Mouse (Mus musculus) lung, postnatal 0 days (tissue): Measurements from ENCODE around the gene Gmcl1. TPM values are rescaled to one million over a fixed set of nuclear protein-coding genes. Genes with fewer than 3 reads are reported as not detected.

Source experiments
- ATAC-seq: fragments of 200-750 bp; cut with Nextera tagmentation; 2 replicates; pipeline ENCODE4 v1.8.0; 2017; ENCODE audit warnings: moderate library complexity
- DNase-seq: peaks from one replicate; pipeline ENCODE4 v3.0.0-alpha.2; 2016; ENCODE audit warnings: low spot score
- H3K27ac ChIP-seq: fragments of 300-500 bp; sonication (generic); 2 replicates; pipeline ENCODE4 v1.5.1; 2014; ENCODE audit warnings: antibody characterized with exemption, mild to moderate bottlenecking, low read length, mixed read lengths
- H3K27me3 ChIP-seq: fragments of 300-500 bp; sonication (generic); replicated peaks from 2 replicates; pipeline ENCODE4 v1.6.1; 2014; ENCODE audit warnings: low read length, mixed read lengths; ENCODE audit not compliant: insufficient read depth
- H3K36me3 ChIP-seq: fragments of 300-500 bp; sonication (generic); 2 replicates; pipeline ENCODE4 v1.6.1; 2014; ENCODE audit warnings: low read length, mixed read lengths; ENCODE audit not compliant: insufficient read depth
- H3K4me1 ChIP-seq: fragments of 300-500 bp; sonication (generic); 2 replicates; pipeline ENCODE4 v1.6.1; 2014; ENCODE audit warnings: antibody characterized with exemption, low read depth, low read length, mixed read lengths; ENCODE audit not compliant: insufficient read depth
- H3K4me2 ChIP-seq: fragments of 300-500 bp; sonication (generic); replicated peaks from 2 replicates; pipeline ENCODE4 v1.6.1; 2014; ENCODE audit warnings: low read depth, mild to moderate bottlenecking, low read length, moderate library complexity, mixed read lengths
- H3K4me3 ChIP-seq: fragments of 300-500 bp; sonication (generic); 2 replicates; pipeline ENCODE4 v1.5.1; 2014; ENCODE audit warnings: low read depth, low read length
- H3K9ac ChIP-seq: fragments of 300-500 bp; sonication (generic); replicated peaks from 2 replicates; pipeline ENCODE4 v1.6.1; 2014; ENCODE audit warnings: low read depth, mild to moderate bottlenecking
- H3K9me3 ChIP-seq: fragments of 300-500 bp; sonication (generic); 2 replicates; pipeline ENCODE4 v1.6.1; 2016; ENCODE audit warnings: low read length, mixed read lengths
- CTCF ChIP-seq: IDR thresholded peaks from 2 replicates; pipeline ENCODE4 v1.5.1; 2016; ENCODE audit warnings: antibody characterized with exemption, mild to moderate bottlenecking
- EP300 ChIP-seq: IDR thresholded peaks from 2 replicates; pipeline ENCODE4 v1.6.1; 2016; ENCODE audit warnings: antibody characterized with exemption, mild to moderate bottlenecking, control low read depth
- WGBS: fragments of 180-500 bp; shearing (Covaris S2); extraction: QIAGEN DNeasy Blood & Tissue Kit; methylation state at CpG from one replicate; pipeline ENCODE4 v1.1.7; 2014; 5-methylcytosine and 5-hydroxymethylcytosine counted together
- polyA plus RNA-seq: library from polyadenylated mRNA; unstranded; fragments of >200 nt; fragmentation: Nextera tagmentation; extraction: Ambion mirVana; gene quantifications from 2 replicates; pipeline ENCODE4 v1.2.1, GENCODE M21; 2015

The Gmcl1 gene
- polyA plus RNA-seq, 1 experiment from 2014 or later, result 12.2 TPM

GRCm38 (mm10) chr6:86686971-86687370, 46.2 kb downstream of the Gmcl1 start:
- H3K36me3 ChIP-seq, result peaks cover 10% of the 10 kb centered on the region; the same call in 1 of the 2 replicates
- no peak for DNase-seq
- TF ChIP-seq EP300, result no peak
- no peaks in the 10 kb centered on the region for H3K27me3 ChIP-seq
- no peaks in the 10 kb centered on the region for H3K9me3 ChIP-seq
- H3K4me2 ChIP-seq, result no peak overlapping the region
- no peak overlapping the region for H3K4me3 ChIP-seq
- no peak for ATAC-seq
- peaks cover 2% of the 10 kb centered on the region; the same call in 1 of the 2 replicates for H3K4me1 ChIP-seq
- H3K27ac ChIP-seq, result no peak overlapping the region
- WGBS, result 64% methylated on average over 1 of the region's 1 CpGs
- no peak overlapping the region for H3K9ac ChIP-seq

- peak overlapping the region; percentile 86 for H3K4me3 ChIP-seq
- H3K27ac ChIP-seq, result peak overlapping the region; percentile 74
- H3K9ac ChIP-seq, result peak overlapping the region; percentile 88
- H3K4me2 ChIP-seq, result peak overlapping the region; percentile 76
- H3K36me3 ChIP-seq, result peaks cover 24% of the 10 kb centered on the region; the same call in 1 of the 2 replicates
- no peaks in the 10 kb centered on the region for H3K9me3 ChIP-seq
- peaks cover 2% of the 10 kb centered on the region; the same call in 1 of the 2 replicates for H3K4me1 ChIP-seq
- ATAC-seq (no peak), DNase-seq (no peak)
- no peaks in the 10 kb centered on the region for H3K27me3 ChIP-seq
- TF ChIP-seq CTCF (no peak), EP300 (no peak)
- WGBS, result 39% methylated on average over 12 of the region's 12 CpGs
Measured at GRCm38 (mm10) chr6:86684655-86685011, 48.5 kb downstream of the Gmcl1 start.

- WGBS, result 2% methylated on average over 36 of the region's 36 CpGs
- Histone ChIP-seq H3K27ac (peak within 1 kb of the TSS; percentile 74), H3K27me3 (no peaks in the 10 kb centered on the region), H3K9me3 (no peaks in the 10 kb centered on the region), H3K36me3 (peaks cover 24% of the 10 kb centered on the region; the same call in 1 of the 2 replicates), H3K4me2 (peak within 1 kb of the TSS; percentile 76), H3K9ac (peak within 1 kb of the TSS; percentile 88), H3K4me1 (peaks cover 2% of the 10 kb centered on the region; the same call in 1 of the 2 replicates), H3K4me3 (peak within 1 kb of the TSS; percentile 86)
- DNase-seq (peak; percentile 95), ATAC-seq (peak; percentile 95)
- TF ChIP-seq EP300 (peak; percentile 59), CTCF (no peak)
Measured at GRCm38 (mm10) chr6:86683872-86684654, 49.1 kb downstream of the Gmcl1 start, which contains the start of gene Snrnp27. Gene Snrnp27 (minus strand): TSS chr6:86684522.

DNA sequence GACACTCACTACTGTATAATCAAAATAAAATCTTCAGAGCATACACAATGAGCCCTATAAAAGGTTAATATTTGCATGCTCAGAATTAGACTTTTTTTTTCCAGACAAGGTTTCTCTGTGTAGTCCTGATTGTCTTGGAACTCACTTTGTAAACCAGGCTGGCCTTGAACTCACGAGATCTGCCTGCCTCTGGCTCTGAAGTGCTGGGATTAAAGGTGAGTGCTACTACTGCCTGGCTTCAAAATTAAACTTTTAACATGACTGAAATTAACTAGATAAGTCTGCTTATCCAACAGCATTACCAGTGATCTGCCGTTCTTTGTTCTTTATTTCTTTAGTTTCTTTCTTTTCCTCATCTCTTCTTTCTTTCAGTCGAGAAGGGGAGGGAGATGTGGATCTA, 51.9 kb downstream of the Gmcl1 start:
- H3K4me1 ChIP-seq, result peaks cover 2% of the 10 kb centered on the region; the same call in 1 of the 2 replicates
- no peaks in the 10 kb centered on the region for H3K9me3 ChIP-seq
- H3K36me3 ChIP-seq, result peaks cover 36% of the 10 kb centered on the region; the same call in 1 of the 2 replicates
- no peaks in the 10 kb centered on the region for H3K27me3 ChIP-seq
- no peak for DNase-seq
- ATAC-seq, result no peak
- H3K4me3 ChIP-seq, result no peak overlapping the region
- WGBS, result 89% methylated on average over 3 of the region's 3 CpGs
- no peak overlapping the region for H3K9ac ChIP-seq
- no peak overlapping the region for H3K4me2 ChIP-seq
- no peak for TF ChIP-seq CTCF
- TF ChIP-seq EP300, result no peak
- no peak overlapping the region for H3K27ac ChIP-seq

DNA sequence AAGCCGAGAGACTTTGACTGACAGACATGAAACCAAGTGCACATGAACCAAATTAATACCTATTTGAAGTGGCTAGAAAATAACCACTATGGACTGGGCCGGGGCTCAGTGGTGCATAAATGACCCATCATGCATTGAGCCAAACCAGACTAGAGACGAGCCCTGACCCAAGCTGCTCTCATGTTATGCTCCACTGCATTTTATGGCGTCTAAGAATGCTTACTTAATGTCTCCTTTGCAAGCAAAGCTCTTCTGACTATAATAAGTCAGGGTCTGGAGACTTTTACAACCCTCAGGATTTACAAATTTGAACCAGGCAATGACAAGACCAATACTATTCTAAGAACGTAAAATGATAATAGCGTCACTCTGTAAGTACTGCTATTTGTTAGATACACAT, 54.8 kb downstream of the Gmcl1 start:
- Histone ChIP-seq H3K27ac (no peak overlapping the region), H3K9ac (no peak overlapping the region), H3K9me3 (no peaks in the 10 kb centered on the region), H3K36me3 (peaks cover 36% of the 10 kb centered on the region; the same call in 1 of the 2 replicates), H3K27me3 (no peaks in the 10 kb centered on the region), H3K4me1 (no peaks in the 10 kb centered on the region), H3K4me2 (no peak overlapping the region), H3K4me3 (no peak overlapping the region)
- TF ChIP-seq CTCF (no peak), EP300 (no peak)
- 89% methylated on average over 6 of the region's 6 CpGs for WGBS
- DNase-seq (no peak), ATAC-seq (no peak)

- H3K4me1 ChIP-seq, result peaks cover 12% of the 10 kb centered on the region; the same call in 1 of the 2 replicates
- DNase-seq (peak; percentile 95), ATAC-seq (no peak)
- H3K9ac ChIP-seq, result no peak overlapping the region
- H3K36me3 ChIP-seq, result peaks cover 6% of the 10 kb centered on the region; the same call in 1 of the 2 replicates
- WGBS, result 22% methylated on average over 2 of the region's 2 CpGs
- TF ChIP-seq EP300 (no peak), CTCF (peak; percentile 98)
- H3K27ac ChIP-seq, result peak overlapping the region; percentile 34; the same call in 1 of the 2 replicates
- H3K9me3 ChIP-seq, result no peaks in the 10 kb centered on the region
- no peak overlapping the region for H3K4me3 ChIP-seq
- H3K4me2 ChIP-seq, result no peak overlapping the region
- no peaks in the 10 kb centered on the region for H3K27me3 ChIP-seq
Measured at GRCm38 (mm10) chr6:86670873-86671272, 62.3 kb downstream of the Gmcl1 start.
